Mouse (Mus musculus) midbrain, embryonic 13.5 days (tissue): ENCODE data around the gene Adgrf4. TPM values are rescaled to one million over a fixed set of nuclear protein-coding genes. Genes with fewer than 3 reads are reported as not detected.

Experiments
- ATAC-seq: fragments of 200-750 bp; cut with Nextera tagmentation; 2 replicates; pipeline ENCODE4 v1.8.0; 2017; ENCODE audit warnings: mild to moderate bottlenecking, moderate TSS enrichment, moderate library complexity
- H3K27ac ChIP-seq: fragments of 300-500 bp; sonication (generic); 2 replicates; pipeline ENCODE4 v1.5.1; 2015; ENCODE audit warnings: inconsistent platforms, mild to moderate bottlenecking, moderate library complexity
- H3K27me3 ChIP-seq: fragments of 300-500 bp; sonication (generic); 2 replicates; pipeline ENCODE4 v1.6.1; 2015; ENCODE audit warnings: mild to moderate bottlenecking, inconsistent platforms
- H3K36me3 ChIP-seq: fragments of 300-500 bp; sonication (generic); 2 replicates; pipeline ENCODE4 v1.6.1; 2015; ENCODE audit warnings: mild to moderate bottlenecking, inconsistent platforms
- H3K4me1 ChIP-seq: fragments of 300-500 bp; sonication (generic); replicated peaks from 2 replicates; pipeline ENCODE4 v1.6.1; 2015; ENCODE audit warnings: inconsistent platforms
- H3K4me2 ChIP-seq: fragments of 300-500 bp; sonication (generic); replicated peaks from 2 replicates; pipeline ENCODE4 v1.6.1; 2015; ENCODE audit warnings: moderate library complexity, mild to moderate bottlenecking, inconsistent platforms
- H3K4me3 ChIP-seq: fragments of 300-500 bp; sonication (generic); replicated peaks from 2 replicates; pipeline ENCODE4 v1.5.1; 2015; ENCODE audit warnings: mild to moderate bottlenecking, inconsistent platforms
- H3K9ac ChIP-seq: fragments of 300-500 bp; sonication (generic); replicated peaks from 2 replicates; pipeline ENCODE4 v1.6.1; 2015; ENCODE audit warnings: mild to moderate bottlenecking, inconsistent platforms
- H3K9me3 ChIP-seq: fragments of 300-500 bp; sonication (generic); 2 replicates; pipeline ENCODE4 v1.6.1; 2016; ENCODE audit warnings: mild to moderate bottlenecking, inconsistent platforms
- WGBS: fragments of 180-500 bp; shearing (Covaris S2); methylation state at CpG from one replicate; pipeline ENCODE4 v1.1.7; 2015; 5-methylcytosine and 5-hydroxymethylcytosine counted together
- polyA plus RNA-seq: library from polyadenylated mRNA; unstranded; fragments of >200 nt; fragmentation: Nextera tagmentation; extraction: Ambion mirVana; gene quantifications from 2 replicates; pipeline ENCODE4 v1.2.1, GENCODE M21; 2015

The Adgrf4 gene
- polyA plus RNA-seq, 1 experiment from 2014 or later: 0.16 TPM

DNA sequence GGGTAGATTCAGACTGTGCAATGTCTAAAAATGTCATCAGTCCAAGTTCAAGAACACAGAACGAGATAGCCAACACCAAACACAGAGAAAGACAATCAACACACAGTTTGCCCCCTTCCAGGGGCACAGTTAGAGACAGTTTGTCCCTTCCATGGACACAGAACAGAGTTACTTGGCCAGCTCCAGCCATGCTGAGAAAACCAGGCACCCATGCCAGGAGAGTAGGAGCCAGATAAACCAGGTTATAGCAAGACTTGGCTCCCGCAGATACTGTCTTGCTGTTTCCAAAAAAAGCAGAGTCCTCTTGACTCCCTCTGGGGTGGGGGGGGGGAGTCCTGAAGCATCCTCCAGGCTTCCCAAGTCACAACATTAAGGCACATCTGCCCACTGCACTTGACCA is 61.9 kb downstream of the Adgrf4 start:
- 93% methylated on average over 2 of the region's 2 CpGs for WGBS
- no peak overlapping the region for H3K4me2 ChIP-seq
- no peak overlapping the region for H3K9ac ChIP-seq
- H3K27me3 ChIP-seq: no peaks in the 10 kb centered on the region
- no peaks in the 10 kb centered on the region for H3K36me3 ChIP-seq
- no peak for ATAC-seq
- H3K4me3 ChIP-seq: no peak overlapping the region
- H3K4me1 ChIP-seq: no peaks in the 10 kb centered on the region
- H3K9me3 ChIP-seq: no peaks in the 10 kb centered on the region
- no peak overlapping the region for H3K27ac ChIP-seq

DNA sequence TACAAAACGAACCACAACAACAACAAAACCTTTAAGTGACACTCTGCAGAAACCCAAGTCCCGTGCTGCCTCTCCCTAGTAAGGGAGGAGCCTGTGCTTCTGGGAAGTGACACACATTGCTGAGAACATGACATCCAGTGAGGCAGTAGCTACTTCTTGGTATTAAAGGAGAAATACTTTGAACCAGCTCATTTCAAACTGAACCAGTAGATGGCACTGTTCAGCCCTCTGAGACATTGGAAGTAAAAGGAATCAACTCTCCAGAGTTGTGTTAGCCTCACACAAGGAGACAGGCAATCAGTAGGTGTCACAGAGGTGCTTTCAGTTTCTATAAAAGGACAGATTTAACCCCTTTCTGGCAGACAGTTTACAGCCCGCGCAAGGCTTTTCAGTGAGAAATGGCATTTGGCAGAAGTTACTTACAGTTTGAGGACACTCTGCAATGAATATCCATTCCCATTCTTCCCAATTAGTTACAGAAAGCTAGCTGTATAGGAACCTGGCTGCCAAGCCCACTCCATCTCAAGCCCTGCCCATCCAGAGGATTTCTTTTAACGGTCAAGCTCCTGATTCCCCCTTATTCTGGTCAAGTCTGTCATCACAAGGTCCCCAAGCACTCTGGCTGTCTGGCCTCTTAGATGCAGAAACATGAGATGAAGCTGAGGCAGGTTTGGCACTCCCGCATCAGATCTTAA is 78.9 kb downstream of the Adgrf4 start:
- Histone ChIP-seq H3K27ac (no peak overlapping the region), H3K4me3 (no peak overlapping the region), H3K27me3 (no peaks in the 10 kb centered on the region), H3K4me1 (peaks cover 2% of the 10 kb centered on the region; the same call in 1 of the 2 replicates), H3K4me2 (no peak overlapping the region), H3K9ac (no peak overlapping the region), H3K9me3 (no peaks in the 10 kb centered on the region), H3K36me3 (no peaks in the 10 kb centered on the region)
- peak; percentile 66; the same call in 1 of the 2 replicates for ATAC-seq
- WGBS: 32% methylated on average over 6 of the region's 6 CpGs

DNA sequence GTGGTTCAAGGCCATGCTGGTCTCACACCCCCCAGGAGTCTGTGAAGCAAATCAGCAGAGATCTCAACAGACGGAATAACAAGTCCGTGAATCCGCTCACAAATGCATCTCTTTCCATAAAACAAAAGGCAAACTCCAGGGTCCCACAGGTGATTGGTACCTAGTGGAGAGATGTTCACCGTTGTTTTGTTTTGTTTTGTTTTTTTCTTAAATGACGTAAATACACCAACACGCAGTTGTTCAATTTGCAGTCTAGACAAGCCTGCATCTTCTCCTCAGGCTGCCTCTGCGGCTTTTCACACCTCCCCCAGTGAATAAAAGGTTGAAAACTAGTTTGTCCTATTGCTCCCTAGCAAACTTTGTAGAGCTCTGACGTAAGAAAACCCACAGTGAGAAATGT is 80.8 kb downstream of the Adgrf4 start, which contains the start of gene Opn5:
TSS of gene Opn5 (minus strand) at position 101 of the 400 bp plus-strand sequence.
- WGBS: 85% methylated on average over 8 of the region's 8 CpGs
- Histone ChIP-seq H3K4me3 (no peak within 1 kb of the TSS), H3K27me3 (no peaks in the 10 kb centered on the region), H3K36me3 (no peaks in the 10 kb centered on the region), H3K27ac (no peak within 1 kb of the TSS), H3K9me3 (no peaks in the 10 kb centered on the region), H3K4me2 (no peak within 1 kb of the TSS), H3K9ac (no peak within 1 kb of the TSS), H3K4me1 (peaks cover 4% of the 10 kb centered on the region; the same call in 1 of the 2 replicates)
- ATAC-seq: no peak

GRCm38 (mm10) chr17:42608270-42608669 is 83.8 kb downstream of the Adgrf4 start:
- Histone ChIP-seq H3K4me1 (peaks cover 4% of the 10 kb centered on the region; the same call in 1 of the 2 replicates), H3K4me3 (no peak overlapping the region), H3K27ac (no peak overlapping the region), H3K36me3 (no peaks in the 10 kb centered on the region), H3K4me2 (no peak overlapping the region), H3K9ac (no peak overlapping the region), H3K9me3 (no peaks in the 10 kb centered on the region), H3K27me3 (no peaks in the 10 kb centered on the region)
- no peak for ATAC-seq
- 21% methylated on average over 3 of the region's 3 CpGs for WGBS

Other genes starting within 250 kb of the Adgrf4 start
- gene Opn5, start 80.9 kb downstream of the Adgrf4 start, polyA plus RNA-seq: 0.13 TPM in 2 replicates
- 0.04 and 0.13 TPM in 2 replicates for gene Adgrf2, start 49.9 kb upstream of the Adgrf4 start, polyA plus RNA-seq
- 8.3 and 8.7 TPM in 2 replicates for gene Cd2ap, start 184.4 kb upstream of the Adgrf4 start, polyA plus RNA-seq